Mouse (Mus musculus) hindbrain, embryonic 11.5 days (tissue): ENCODE measurements around the gene Apof. TPM values are rescaled to one million over a fixed set of nuclear protein-coding genes. Genes with fewer than 3 reads are reported as not detected.

ENCODE experiments used
- ATAC-seq: fragments of 200-750 bp; cut with Nextera tagmentation; 2 replicates; pipeline ENCODE4 v1.8.0; 2017; ENCODE audit warnings: mild to moderate bottlenecking, moderate TSS enrichment, moderate library complexity; ENCODE audit not compliant: low FRiP score
- DNase-seq: peaks from one replicate; pipeline ENCODE4 v3.0.0-alpha.2; 2015; ENCODE audit warnings: low spot score
- H3K27ac ChIP-seq: fragments of 300-500 bp; sonication (generic); 2 replicates; pipeline ENCODE4 v1.5.1; 2014; ENCODE audit warnings: mild to moderate bottlenecking, low read depth, low read length
- H3K27me3 ChIP-seq: fragments of 300-500 bp; sonication (generic); 2 replicates; pipeline ENCODE4 v1.6.1; 2014; ENCODE audit warnings: mild to moderate bottlenecking, low read length, moderate library complexity, mixed read lengths; ENCODE audit not compliant: control insufficient read depth, insufficient read depth
- H3K36me3 ChIP-seq: fragments of 300-500 bp; sonication (generic); 2 replicates; pipeline ENCODE4 v1.6.1; 2014; ENCODE audit warnings: mild to moderate bottlenecking, low read length, moderate library complexity, mixed read lengths; ENCODE audit not compliant: control insufficient read depth, insufficient read depth
- H3K4me1 ChIP-seq: fragments of 300-500 bp; sonication (generic); replicated peaks from 2 replicates; pipeline ENCODE4 v1.6.1; 2014; ENCODE audit warnings: low read length, mixed read lengths; ENCODE audit not compliant: control insufficient read depth, insufficient read depth
- H3K4me2 ChIP-seq: fragments of 300-500 bp; sonication (generic); replicated peaks from 2 replicates; pipeline ENCODE4 v1.6.1; 2014; ENCODE audit warnings: mild to moderate bottlenecking, low read depth, low read length
- H3K4me3 ChIP-seq: fragments of 300-500 bp; sonication (generic); 2 replicates; pipeline ENCODE4 v1.5.1; 2014; ENCODE audit warnings: low read depth, low read length
- H3K9ac ChIP-seq: fragments of 300-500 bp; sonication (generic); 2 replicates; pipeline ENCODE4 v1.6.1; 2014; ENCODE audit warnings: low read depth, low read length
- H3K9me3 ChIP-seq: fragments of 300-500 bp; sonication (generic); 2 replicates; pipeline ENCODE4 v1.6.1; 2016; ENCODE audit warnings: low read length; ENCODE audit not compliant: control insufficient read depth
- WGBS: fragments of 180-500 bp; shearing (Covaris S2); extraction: QIAGEN DNeasy Blood & Tissue Kit; methylation state at CpG from one replicate; pipeline ENCODE4 v1.1.7; 2014; 5-methylcytosine and 5-hydroxymethylcytosine counted together
- polyA plus RNA-seq: library from polyadenylated mRNA; unstranded; fragments of >200 nt; fragmentation: Nextera tagmentation; extraction: Ambion mirVana; gene quantifications from 2 replicates; pipeline ENCODE4 v1.2.1, GENCODE M21; 2014

Apof gene
- polyA plus RNA-seq, 1 experiment from 2014 or later, result not detected

DNA sequence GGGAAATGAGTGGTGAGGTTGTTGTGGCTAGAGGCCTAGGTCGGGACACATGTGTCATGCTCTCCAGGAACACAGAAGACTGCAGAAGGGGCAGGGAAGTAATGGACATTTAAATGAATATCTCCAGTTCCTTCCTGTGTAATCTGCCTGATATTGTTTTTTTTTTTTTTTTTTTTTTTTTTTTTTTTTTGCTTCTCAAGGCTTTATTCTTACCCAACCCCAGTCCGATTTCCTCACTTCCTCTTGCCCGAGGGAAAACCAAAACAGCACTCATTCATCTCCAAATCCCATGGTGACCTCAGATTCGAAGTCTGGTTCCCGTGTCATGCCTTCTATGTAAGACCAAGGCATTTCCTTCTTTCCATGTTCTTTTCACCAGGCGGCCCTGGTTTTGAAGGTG is 29.8 kb downstream of the Apof start:
- ATAC-seq, result no peak
- WGBS, result 73% methylated on average over 6 of the region's 6 CpGs
- H3K9ac ChIP-seq, result no peak overlapping the region

GRCm38 (mm10) chr10:128298702-128299171 is 30.3 kb downstream of the Apof start, which contains the start of gene Il23a:
TSS of gene Il23a (minus strand) at chr10:128298752.
- 78% methylated on average over 11 of the region's 11 CpGs for WGBS
- H3K9ac ChIP-seq, result no peak within 1 kb of the TSS

More for the DNA sequence above, 29.8 kb downstream of the Apof start:
- Histone ChIP-seq H3K4me3 (no peak overlapping the region), H3K27me3 (no peaks in the 10 kb centered on the region), H3K36me3 (no peaks in the 10 kb centered on the region), H3K9me3 (no peaks in the 10 kb centered on the region), H3K4me2 (no peak overlapping the region), H3K27ac (no peak overlapping the region), H3K4me1 (0 out of 2 replicates have a peak, but pooled peaks cover 3% of the 10 kb centered on the region)
- no peak for DNase-seq

DNA sequence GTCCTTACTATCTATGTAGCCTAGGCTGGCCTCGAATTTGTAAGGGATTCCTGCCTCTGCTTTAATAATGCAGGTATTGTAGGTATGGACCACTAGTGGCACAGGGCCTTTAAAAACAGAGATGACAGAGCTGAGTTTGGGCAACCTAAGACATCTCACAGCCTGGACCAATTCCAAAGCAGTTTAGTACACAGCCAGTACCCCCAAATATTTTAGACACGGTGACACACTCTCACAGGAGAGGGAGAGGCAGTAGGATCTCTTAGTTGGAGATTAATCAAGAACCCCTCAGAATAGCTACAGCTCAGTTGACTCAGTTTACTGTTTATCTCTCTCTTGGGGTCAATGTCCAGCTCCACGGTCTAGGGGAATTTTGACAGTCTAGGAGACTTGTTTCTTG is 33.9 kb downstream of the Apof start:
- 42% methylated on average over 3 of the region's 3 CpGs for WGBS
- peak; percentile 4 for DNase-seq

More at GRCm38 (mm10) chr10:128298702-128299171, 30.3 kb downstream of the Apof start, which contains the start of gene Il23a:
- Histone ChIP-seq H3K4me2 (no peak within 1 kb of the TSS), H3K4me3 (no peak within 1 kb of the TSS), H3K9me3 (no peaks in the 10 kb centered on the region), H3K4me1 (0 out of 2 replicates have a peak, but pooled peaks cover 3% of the 10 kb centered on the region), H3K27me3 (no peaks in the 10 kb centered on the region), H3K27ac (no peak within 1 kb of the TSS), H3K36me3 (no peaks in the 10 kb centered on the region)
- ATAC-seq (no peak), DNase-seq (no peak)

GRCm38 (mm10) chr10:128302785-128303125 is 34.3 kb downstream of the Apof start:
- Histone ChIP-seq H3K9me3 (no peaks in the 10 kb centered on the region), H3K4me3 (peak overlapping the region; percentile 60), H3K36me3 (no peaks in the 10 kb centered on the region), H3K27me3 (no peaks in the 10 kb centered on the region), H3K4me1 (peaks cover 8% of the 10 kb centered on the region; the same call in 1 of the 2 replicates), H3K9ac (peak overlapping the region; percentile 87), H3K4me2 (peak overlapping the region; percentile 72), H3K27ac (peak overlapping the region; percentile 82)
- ATAC-seq, result peak; percentile 69
- WGBS, result under 1% methylated on average over 9 of the region's 9 CpGs
- no peak for DNase-seq

More for the DNA sequence above, 33.9 kb downstream of the Apof start:
- no peak for ATAC-seq
- Histone ChIP-seq H3K36me3 (no peaks in the 10 kb centered on the region), H3K9ac (peak overlapping the region; percentile 87), H3K4me2 (peak overlapping the region; percentile 72), H3K4me3 (peak overlapping the region; percentile 60), H3K27me3 (no peaks in the 10 kb centered on the region), H3K27ac (peak overlapping the region; percentile 82), H3K9me3 (no peaks in the 10 kb centered on the region), H3K4me1 (peaks cover 8% of the 10 kb centered on the region; the same call in 1 of the 2 replicates)

GRCm38 (mm10) chr10:128303126-128304021 is 34.9 kb downstream of the Apof start, which contains the start of gene Pan2:
TSS of gene Pan2 (plus strand) at chr10:128303335.
- peak within 1 kb of the TSS; percentile 60 for H3K4me3 ChIP-seq
- peak; percentile 99 for ATAC-seq
- DNase-seq, result peak; percentile 99
- peak within 1 kb of the TSS; percentile 82 for H3K27ac ChIP-seq
- peak within 1 kb of the TSS; percentile 87 for H3K9ac ChIP-seq
- peaks cover 8% of the 10 kb centered on the region; the same call in 1 of the 2 replicates for H3K4me1 ChIP-seq
- WGBS, result 2% methylated on average over 37 of the region's 37 CpGs
- H3K4me2 ChIP-seq, result peak within 1 kb of the TSS; percentile 72
- no peaks in the 10 kb centered on the region for H3K9me3 ChIP-seq
- H3K27me3 ChIP-seq, result no peaks in the 10 kb centered on the region
- no peaks in the 10 kb centered on the region for H3K36me3 ChIP-seq

DNA sequence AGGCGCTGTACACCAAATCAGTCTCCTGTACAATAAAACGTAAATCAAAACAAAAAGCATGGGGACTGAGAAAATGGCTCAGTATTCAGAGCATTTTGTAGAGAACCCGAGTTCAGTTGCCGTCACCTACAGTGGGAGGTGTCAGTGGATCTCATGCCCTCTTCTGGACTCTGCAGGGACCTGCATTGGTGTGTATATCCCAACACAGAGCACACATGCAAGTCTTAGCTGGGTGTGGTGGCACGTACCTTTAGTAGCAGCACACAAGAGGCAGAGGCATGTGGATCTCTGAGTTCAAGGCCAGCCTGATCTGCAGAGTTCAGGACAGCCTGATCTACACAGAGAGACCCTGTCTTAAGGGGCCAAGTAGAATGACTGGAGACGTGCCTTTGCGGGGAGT is 41.2 kb downstream of the Apof start:
- Histone ChIP-seq H3K27ac (no peak overlapping the region), H3K4me3 (no peak overlapping the region), H3K9me3 (no peaks in the 10 kb centered on the region), H3K4me1 (peaks cover under 1% of the 10 kb centered on the region; the same call in 1 of the 2 replicates), H3K9ac (no peak overlapping the region), H3K27me3 (no peaks in the 10 kb centered on the region), H3K4me2 (no peak overlapping the region), H3K36me3 (peaks cover 6% of the 10 kb centered on the region; the same call in 1 of the 2 replicates)
- DNase-seq (no peak), ATAC-seq (no peak)
- 91% methylated on average over 7 of the region's 7 CpGs for WGBS

- Histone ChIP-seq H3K27ac (no peak overlapping the region), H3K36me3 (peaks cover 10% of the 10 kb centered on the region; the same call in 1 of the 2 replicates), H3K9ac (no peak overlapping the region), H3K4me1 (no peaks in the 10 kb centered on the region), H3K9me3 (no peaks in the 10 kb centered on the region), H3K4me2 (no peak overlapping the region), H3K4me3 (no peak overlapping the region), H3K27me3 (no peaks in the 10 kb centered on the region)
- DNase-seq (no peak), ATAC-seq (no peak)
- WGBS, result 87% methylated on average over 11 of the region's 11 CpGs
Measured at GRCm38 (mm10) chr10:128310177-128310576, 41.7 kb downstream of the Apof start.

DNA sequence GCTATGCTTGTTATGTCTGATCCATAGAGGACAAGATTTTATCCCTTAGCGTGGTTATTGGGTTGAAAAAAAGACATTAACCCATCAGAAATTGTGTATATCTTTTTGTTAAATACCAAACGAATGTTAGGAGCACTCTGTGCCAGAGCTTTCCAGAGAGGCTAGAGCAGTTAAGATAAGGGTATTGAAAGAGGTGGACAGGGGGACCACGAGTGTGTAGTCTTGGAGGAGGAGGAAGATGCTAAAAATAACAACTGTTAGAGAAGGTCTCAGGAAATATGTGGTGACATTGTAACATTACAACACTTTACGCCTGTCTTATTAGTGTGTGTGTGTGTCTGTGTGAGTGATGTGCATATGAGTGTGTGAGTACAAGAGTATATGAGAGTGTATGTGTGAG is 42.4 kb downstream of the Apof start:
- Histone ChIP-seq H3K4me2 (no peak overlapping the region), H3K9ac (no peak overlapping the region), H3K9me3 (no peaks in the 10 kb centered on the region), H3K36me3 (peaks cover 13% of the 10 kb centered on the region; the same call in 1 of the 2 replicates), H3K27ac (no peak overlapping the region), H3K27me3 (no peaks in the 10 kb centered on the region), H3K4me1 (no peaks in the 10 kb centered on the region), H3K4me3 (no peak overlapping the region)
- ATAC-seq (no peak), DNase-seq (no peak)
- WGBS, result 90% methylated on average over 4 of the region's 4 CpGs
